Mouse (Mus musculus) erythroblast, embryonic 14.5 days (primary cell): ENCODE measurements around the gene Pank4. TPM values are rescaled to one million over a fixed set of nuclear protein-coding genes. Genes with fewer than 3 reads are reported as not detected.

Source experiments
- H3K27me3 ChIP-seq: 2 replicates; pipeline ENCODE4 v1.6.1; 2012; ENCODE audit warnings: inconsistent platforms; ENCODE audit not compliant: control insufficient read depth
- H3K36me3 ChIP-seq: 2 replicates; pipeline ENCODE4 v1.6.1; 2012; ENCODE audit warnings: mild to moderate bottlenecking, inconsistent platforms; ENCODE audit not compliant: control insufficient read depth
- H3K4me1 ChIP-seq: 2 replicates; pipeline ENCODE4 v1.6.1; 2012; ENCODE audit warnings: inconsistent platforms; ENCODE audit not compliant: control insufficient read depth
- H3K4me3 ChIP-seq: replicated peaks from 2 replicates; pipeline ENCODE3; 2012; ENCODE audit warnings: moderate library complexity, mild to moderate bottlenecking, inconsistent platforms
- H3K9me3 ChIP-seq: 2 replicates; pipeline ENCODE4 v1.6.1; 2012; ENCODE audit warnings: low read length, inconsistent platforms, mixed read lengths; ENCODE audit not compliant: control insufficient read depth
- GATA1 ChIP-seq: IDR thresholded peaks from 2 replicates; pipeline ENCODE4 v1.6.1; 2012; ENCODE audit warnings: low read length, inconsistent platforms, mixed read lengths
- TAL1 ChIP-seq: IDR thresholded peaks from 3 replicates; pipeline ENCODE4 v1.6.1; 2012; ENCODE audit warnings: low read length, inconsistent platforms, mixed read lengths
- polyA plus RNA-seq: library from polyadenylated mRNA; stranded (reverse); fragments of >175 nt; gene quantifications from 2 replicates; pipeline ENCODE4 v1.2.3, GENCODE M21; 2012

Gene Pank4
- polyA plus RNA-seq, 1 experiment: 4.1 TPM

- Histone ChIP-seq H3K36me3 (peaks cover 52% of the 10 kb centered on the region), H3K4me1 (peaks cover 75% of the 10 kb centered on the region), H3K4me3 (peak overlapping the region; percentile 82), H3K9me3 (peaks cover 8% of the 10 kb centered on the region), H3K27me3 (no peaks in the 10 kb centered on the region; the same call in 1 of the 2 replicates)
- TF ChIP-seq TAL1 (no peak), GATA1 (no peak)
These were observed 36.0 kb upstream of the Pank4 start for GRCm38 (mm10) chr4:154927899-154928337.

- Histone ChIP-seq H3K4me1 (peaks cover 74% of the 10 kb centered on the region), H3K4me3 (peak within 1 kb of the TSS; percentile 82)
These were observed 35.4 kb upstream of the Pank4 start, which contains the start of gene Tnfrsf14 for GRCm38 (mm10) chr4:154928395-154929087. Tnfrsf14 (minus strand) TSS chr4:154928563.

DNA sequence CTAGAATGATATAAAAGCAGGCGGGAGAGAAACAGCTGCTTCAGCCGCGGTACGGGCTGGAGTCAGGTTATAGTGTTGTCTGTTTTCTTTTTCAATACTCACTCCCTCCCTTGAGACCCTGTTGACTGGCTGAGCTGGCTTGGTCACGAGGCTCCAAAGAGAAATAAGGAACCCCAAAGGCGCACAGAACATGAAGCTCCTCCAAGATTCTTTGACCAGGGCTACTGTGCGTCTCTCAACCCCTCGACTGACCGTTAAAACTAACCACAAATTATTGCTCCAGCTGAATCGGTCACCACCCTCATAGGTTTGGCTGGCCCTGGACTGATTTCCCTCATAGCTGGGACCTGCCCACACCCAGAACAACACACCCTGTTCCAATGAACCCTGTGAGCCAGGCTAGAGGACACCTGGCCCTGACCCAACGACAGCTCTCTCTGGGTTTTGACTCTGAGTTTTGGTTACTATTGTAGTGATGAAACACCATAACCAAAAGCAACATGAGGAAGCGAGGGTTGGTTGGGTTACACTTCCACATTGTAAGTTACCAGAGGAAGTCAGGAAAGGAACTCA, 34.7 kb upstream of the Pank4 start:
- H3K36me3 ChIP-seq: peaks cover 40% of the 10 kb centered on the region
- TF ChIP-seq GATA1: no peak
- no peak for TF ChIP-seq TAL1
- H3K9me3 ChIP-seq: peaks cover 7% of the 10 kb centered on the region
- no peaks in the 10 kb centered on the region; the same call in 1 of the 2 replicates for H3K27me3 ChIP-seq
- H3K4me3 ChIP-seq: peak overlapping the region; percentile 82
- peaks cover 74% of the 10 kb centered on the region for H3K4me1 ChIP-seq

More at GRCm38 (mm10) chr4:154928395-154929087, 35.4 kb upstream of the Pank4 start, which contains the start of gene Tnfrsf14:
- Histone ChIP-seq H3K27me3 (no peaks in the 10 kb centered on the region; the same call in 1 of the 2 replicates), H3K36me3 (peaks cover 46% of the 10 kb centered on the region), H3K9me3 (peaks cover 8% of the 10 kb centered on the region)
- TF ChIP-seq TAL1 (peak; percentile 89), GATA1 (peak; percentile 93)

- TF ChIP-seq TAL1 (no peak), GATA1 (no peak)
- H3K4me1 ChIP-seq: peaks cover 58% of the 10 kb centered on the region
- H3K4me3 ChIP-seq: no peak overlapping the region
- H3K27me3 ChIP-seq: peaks cover 7% of the 10 kb centered on the region
- no peaks in the 10 kb centered on the region for H3K9me3 ChIP-seq
- H3K36me3 ChIP-seq: no peaks in the 10 kb centered on the region; the same call in 1 of the 2 replicates
These were observed 30.5 kb upstream of the Pank4 start for GRCm38 (mm10) chr4:154933306-154933907.

DNA sequence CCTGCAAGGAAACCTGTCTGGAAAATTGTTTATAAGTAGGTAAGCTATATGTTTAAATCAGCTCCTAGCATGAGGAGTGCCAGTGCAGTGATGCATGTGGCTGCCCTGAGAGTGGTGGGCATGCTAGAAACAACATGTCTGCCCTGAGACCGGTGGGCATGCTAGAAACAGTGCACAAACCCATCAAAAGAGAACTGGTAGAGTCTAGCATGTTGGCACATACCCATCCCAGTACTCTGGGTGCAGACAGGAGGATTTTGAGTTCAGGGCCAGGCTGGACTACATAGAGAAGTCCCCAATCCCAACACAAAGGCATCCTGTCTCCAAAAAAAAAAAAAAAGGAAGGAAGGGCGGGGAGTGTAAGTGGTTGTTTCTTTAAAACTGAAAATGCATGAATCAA, 29.1 kb upstream of the Pank4 start:
- TF ChIP-seq TAL1 (no peak), GATA1 (no peak)
- H3K36me3 ChIP-seq: no peaks in the 10 kb centered on the region; the same call in 1 of the 2 replicates
- H3K27me3 ChIP-seq: peaks cover 14% of the 10 kb centered on the region
- H3K4me3 ChIP-seq: no peak overlapping the region
- no peaks in the 10 kb centered on the region for H3K9me3 ChIP-seq
- H3K4me1 ChIP-seq: peaks cover 49% of the 10 kb centered on the region

- H3K36me3 ChIP-seq: no peaks in the 10 kb centered on the region; the same call in 1 of the 2 replicates
- H3K4me1 ChIP-seq: peaks cover 46% of the 10 kb centered on the region
- H3K27me3 ChIP-seq: peaks cover 17% of the 10 kb centered on the region
- no peak overlapping the region for H3K4me3 ChIP-seq
- no peaks in the 10 kb centered on the region for H3K9me3 ChIP-seq
- TF ChIP-seq TAL1 (no peak), GATA1 (no peak)
These were observed 28.1 kb upstream of the Pank4 start for GRCm38 (mm10) chr4:154935788-154936187.

- Histone ChIP-seq H3K36me3 (no peaks in the 10 kb centered on the region; the same call in 1 of the 2 replicates), H3K9me3 (no peaks in the 10 kb centered on the region; the same call in 1 of the 2 replicates), H3K27me3 (peaks cover 18% of the 10 kb centered on the region), H3K4me1 (peaks cover 54% of the 10 kb centered on the region), H3K4me3 (no peak overlapping the region)
- no peak for TF ChIP-seq TAL1
- no peak for TF ChIP-seq GATA1
These were observed 27.2 kb upstream of the Pank4 start for GRCm38 (mm10) chr4:154936542-154937255.

DNA sequence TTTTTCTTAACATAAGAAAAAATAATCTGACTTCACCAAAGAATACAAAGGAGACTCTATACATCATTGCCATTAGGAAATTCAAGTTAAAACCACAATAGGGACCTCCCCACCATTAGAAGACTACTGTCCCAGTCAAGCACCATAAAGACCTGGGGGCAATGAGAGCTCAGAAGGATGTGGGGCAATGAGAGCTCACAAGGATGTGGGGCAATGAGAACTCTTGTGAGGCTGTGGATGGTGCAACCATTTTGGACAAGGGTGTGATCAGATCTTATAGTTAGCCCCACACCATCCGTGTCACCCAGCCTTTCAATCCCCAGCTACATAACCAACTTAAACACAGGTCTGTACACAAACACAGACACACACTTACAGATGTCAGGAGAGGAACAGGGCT, 26.2 kb upstream of the Pank4 start:
- Histone ChIP-seq H3K27me3 (peaks cover 20% of the 10 kb centered on the region), H3K4me3 (no peak overlapping the region), H3K9me3 (no peaks in the 10 kb centered on the region; the same call in 1 of the 2 replicates), H3K36me3 (no peaks in the 10 kb centered on the region; the same call in 1 of the 2 replicates), H3K4me1 (peaks cover 54% of the 10 kb centered on the region)
- TF ChIP-seq TAL1: no peak
- no peak for TF ChIP-seq GATA1
